Comparison of ENCODE assay signal across 8 mouse cellular contexts in the genomic region with DNA sequence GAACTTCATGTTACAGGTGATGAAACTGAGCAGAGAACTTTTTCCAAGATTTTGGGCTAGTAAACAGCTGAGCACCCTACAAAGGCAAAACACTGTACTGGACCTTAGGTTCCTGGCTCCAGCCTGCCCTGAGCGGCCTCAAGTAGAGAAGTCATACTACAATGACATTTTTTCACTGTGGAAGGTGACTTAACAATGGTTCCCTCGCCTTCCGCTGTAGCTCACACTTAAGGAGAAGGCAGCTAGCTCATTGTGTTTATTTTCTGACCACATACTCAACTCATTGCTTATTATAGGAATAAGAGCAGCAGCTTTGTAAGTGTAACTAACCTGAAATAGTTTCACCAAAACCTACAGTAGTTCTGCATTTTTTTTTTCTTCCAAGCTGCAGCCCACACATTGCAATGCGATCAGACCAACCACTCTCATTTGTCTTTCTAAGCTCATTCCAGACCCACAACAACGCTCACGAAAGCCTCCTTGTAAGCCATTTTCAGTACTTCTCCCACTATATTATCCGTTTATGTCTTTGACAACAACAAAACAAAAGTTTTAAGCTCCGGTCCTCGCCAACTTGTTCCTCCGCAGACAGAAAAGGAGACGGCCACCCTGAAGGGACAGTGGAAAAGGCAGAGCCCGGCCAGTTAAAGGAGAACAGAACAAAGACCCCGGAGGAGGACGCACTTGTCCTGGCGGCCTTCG. TPM values are rescaled to one million over a fixed set of nuclear protein-coding genes. Genes with fewer than 3 reads are reported as not detected.
DNase-seq lines count a peak whose midpoint lies in the region; ATAC-seq and TF ChIP-seq lines count a peak whose summit lies in the region.

No protein-coding gene starts in this region.

- peak; percentile 66 for DNase-seq in heart, adult 11 months
- no peak for DNase-seq in heart, postnatal 25 days (ENCODE audit: low spot score)
- peak; percentile 50 for DNase-seq in embryonic facial prominence, embryonic 11.5 days (ENCODE audit: low spot score)
- DNase-seq in liver, postnatal 0 days: peak; percentile 15
- no peak for DNase-seq in ovary, adult 18-20 months (ENCODE audit: low spot score)

- intact Hi-C loops in heart, postnatal 25 days (cut with DNase I): no loop called here

- H3K36me3 ChIP-seq in ES-Bruce4 (ENCODE audit: control insufficient read depth, insufficient read depth, low read length, poor library complexity, severe bottlenecking): no peaks in the 10 kb centered on the region
- H3K36me3 ChIP-seq in embryonic facial prominence, embryonic 11.5 days (replicated peaks; ENCODE audit: control insufficient read depth, insufficient read depth, low read depth, low read length): no peaks in the 10 kb centered on the region
- H3K36me3 ChIP-seq in hindbrain, embryonic 13.5 days: no peaks in the 10 kb centered on the region
- no peaks in the 10 kb centered on the region for H3K36me3 ChIP-seq in liver, postnatal 0 days (replicated peaks; ENCODE audit: insufficient read depth, low read length)

- WGBS in embryonic facial prominence, embryonic 11.5 days: 3% methylated on average over 16 of the region's 16 CpGs
- WGBS in hindbrain, embryonic 13.5 days: 2% methylated on average over 16 of the region's 16 CpGs
- 2% methylated on average over 16 of the region's 16 CpGs for WGBS in liver, postnatal 0 days (ENCODE audit: insufficient replicate concordance)

- H3K27me3 ChIP-seq in ES-Bruce4 (ENCODE audit: control insufficient read depth, insufficient read depth, low read length, poor library complexity, severe bottlenecking): no peaks in the 10 kb centered on the region
- H3K27me3 ChIP-seq in embryonic facial prominence, embryonic 11.5 days (ENCODE audit: control insufficient read depth, insufficient read depth, low read length): no peaks in the 10 kb centered on the region
- no peaks in the 10 kb centered on the region for H3K27me3 ChIP-seq in hindbrain, embryonic 13.5 days
- H3K27me3 ChIP-seq in liver, postnatal 0 days (ENCODE audit: insufficient read depth, low read length): no peaks in the 10 kb centered on the region

- TF ChIP-seq EP300 in ES-Bruce4 (IDR thresholded peaks at IDR 0.05; ENCODE audit: insufficient read depth, low read depth, low read length): no peak
- no peak for TF ChIP-seq EP300 in liver, postnatal 0 days (IDR thresholded peaks at IDR 0.05; ENCODE audit: low read depth)

- no peaks in the 10 kb centered on the region for H3K4me1 ChIP-seq in ES-Bruce4 (ENCODE audit: control insufficient read depth, insufficient read depth, low read length)
- H3K4me1 ChIP-seq in embryonic facial prominence, embryonic 11.5 days (ENCODE audit: control insufficient read depth, insufficient read depth, low read length): no peaks in the 10 kb centered on the region
- peaks cover 15% of the 10 kb centered on the region for H3K4me1 ChIP-seq in hindbrain, embryonic 13.5 days (replicated peaks)
- H3K4me1 ChIP-seq in liver, postnatal 0 days (ENCODE audit: insufficient read depth): peaks cover 14% of the 10 kb centered on the region; the same call in 1 of the 2 replicates

- no peaks in the 10 kb centered on the region for H3K9me3 ChIP-seq in ES-Bruce4 (replicated peaks; ENCODE audit: control insufficient read depth, insufficient read depth, low read length, poor library complexity, severe bottlenecking)
- no peaks in the 10 kb centered on the region for H3K9me3 ChIP-seq in embryonic facial prominence, embryonic 11.5 days (replicated peaks; ENCODE audit: control insufficient read depth, low read length)
- H3K9me3 ChIP-seq in hindbrain, embryonic 13.5 days: no peaks in the 10 kb centered on the region
- H3K9me3 ChIP-seq in liver, postnatal 0 days (ENCODE audit: low read length): no peaks in the 10 kb centered on the region

- ATAC-seq in embryonic facial prominence, embryonic 11.5 days (replicated peaks; ENCODE audit: insufficient number of reproducible peaks, low FRiP score, low TSS enrichment, low read depth): no peak
- ATAC-seq in hindbrain, embryonic 13.5 days (ENCODE audit: low FRiP score): peak; percentile 26
- 0 out of 2 replicates have a peak, but pooled peaks have one; percentile 0 for ATAC-seq in liver, postnatal 0 days
- ATAC-seq in activated CD4-positive, CD25-positive, alpha-beta regulatory T cell, adult 4 months: no peak

- H3K4me2 ChIP-seq in embryonic facial prominence, embryonic 11.5 days (ENCODE audit: low read depth, low read length): peak overlapping the region; percentile 57
- peak overlapping the region; percentile 68 for H3K4me2 ChIP-seq in hindbrain, embryonic 13.5 days
- peak overlapping the region; percentile 83 for H3K4me2 ChIP-seq in liver, postnatal 0 days (ENCODE audit: low read depth, low read length)

- H3K9ac ChIP-seq in ES-Bruce4 (ENCODE audit: low read depth, poor library complexity, severe bottlenecking): peak overlapping the region; percentile 88
- peak overlapping the region; percentile 93 for H3K9ac ChIP-seq in embryonic facial prominence, embryonic 11.5 days (replicated peaks; ENCODE audit: low read length)
- peak overlapping the region; percentile 91 for H3K9ac ChIP-seq in hindbrain, embryonic 13.5 days
- peak overlapping the region; percentile 90 for H3K9ac ChIP-seq in liver, postnatal 0 days (replicated peaks)

- TF ChIP-seq CTCF in ES-Bruce4 (IDR thresholded peaks at IDR 0.05; ENCODE audit: low read depth, low read length): no peak
- no peak for TF ChIP-seq CTCF in liver, postnatal 0 days (IDR thresholded peaks at IDR 0.05; ENCODE audit: low read depth)

- H3K4me3 ChIP-seq in ES-Bruce4 (ENCODE audit: low read depth, low read length): peak overlapping the region; percentile 97
- H3K4me3 ChIP-seq in embryonic facial prominence, embryonic 11.5 days (ENCODE audit: low read depth, low read length): peak overlapping the region; percentile 85
- H3K4me3 ChIP-seq in hindbrain, embryonic 13.5 days: peak overlapping the region; percentile 86
- peak overlapping the region; percentile 86 for H3K4me3 ChIP-seq in liver, postnatal 0 days (ENCODE audit: low read depth, low read length)

- no peak for TF ChIP-seq POLR2A in ES-Bruce4 (IDR thresholded peaks at IDR 0.05; ENCODE audit: insufficient read depth, low read length)

- no peak overlapping the region for H3K27ac ChIP-seq in ES-Bruce4 (ENCODE audit: insufficient read depth, low read length)
- peak overlapping the region; percentile 85 for H3K27ac ChIP-seq in embryonic facial prominence, embryonic 11.5 days (replicated peaks; ENCODE audit: low read depth, low read length)
- H3K27ac ChIP-seq in hindbrain, embryonic 13.5 days: peak overlapping the region; percentile 92
- H3K27ac ChIP-seq in liver, postnatal 0 days (ENCODE audit: low read depth): peak overlapping the region; percentile 95

RNA-seq across cellular contexts. Expression of gene Manea, which starts 0.8 kb away (rescaled TPM):
- 10 to 100 TPM; 14.9 to 18.0 TPM for total RNA-seq in heart, postnatal 25 days (2021)
- polyA plus RNA-seq in ES-Bruce4 (2011; ENCODE audit: insufficient read depth, insufficient read length, low read depth, missing spikeins): 12.0 and 15.6 TPM in 2 replicates
- 20.6 and 22.8 TPM in 2 replicates for polyA plus RNA-seq in embryonic facial prominence, embryonic 11.5 days (2014; fragmentation: Nextera tagmentation; extraction: Ambion mirVana)
- 16.7 and 17.4 TPM in 2 replicates for polyA plus RNA-seq in hindbrain, embryonic 13.5 days (2015; fragmentation: Nextera tagmentation; extraction: Ambion mirVana)
- 3.9 and 4.3 TPM in 2 replicates for polyA plus RNA-seq in liver, postnatal 0 days (2015; fragmentation: Nextera tagmentation; extraction: Ambion mirVana)
- polyA plus RNA-seq in activated CD4-positive, CD25-positive, alpha-beta regulatory T cell, adult 4 months (2017; shearing (Covaris generic)): 10 to 100 TPM; 10.2 to 11.9 TPM

Comparison
In these comparisons a context has a peak if more than half of its experiments do, and no peak if none do; other contexts are left out.
1. DNase-seq: peak in heart, adult 11 months (single experiment), embryonic facial prominence, embryonic 11.5 days (single experiment) and liver, postnatal 0 days (single experiment); none in heart, postnatal 25 days (single experiment) and ovary, adult 18-20 months (single experiment).
2. ATAC-seq: peak in hindbrain, embryonic 13.5 days (single experiment) and liver, postnatal 0 days (single experiment); none in embryonic facial prominence, embryonic 11.5 days (single experiment) and activated CD4-positive, CD25-positive, alpha-beta regulatory T cell, adult 4 months (single experiment).
3. Peak in every context shown above with its lines, with median percentiles within 50 percentile points of each other: H3K4me3 ChIP-seq, H3K9ac ChIP-seq and H3K4me2 ChIP-seq.